Mouse (Mus musculus) CD4-positive, CD25-positive, alpha-beta regulatory T cell, adult 9 weeks (primary cell): ENCODE data around the gene Olfr765. TPM values are rescaled to one million over a fixed set of nuclear protein-coding genes. Genes with fewer than 3 reads are reported as not detected.

Experiments used
- polyA plus RNA-seq: library from polyadenylated mRNA; unstranded; fragments of 100-300 nt; shearing (Covaris generic); gene quantifications from one replicate; pipeline ENCODE4 v1.2.1, GENCODE M21; 2017

Gene Olfr765
- polyA plus RNA-seq: not detected

DNA sequence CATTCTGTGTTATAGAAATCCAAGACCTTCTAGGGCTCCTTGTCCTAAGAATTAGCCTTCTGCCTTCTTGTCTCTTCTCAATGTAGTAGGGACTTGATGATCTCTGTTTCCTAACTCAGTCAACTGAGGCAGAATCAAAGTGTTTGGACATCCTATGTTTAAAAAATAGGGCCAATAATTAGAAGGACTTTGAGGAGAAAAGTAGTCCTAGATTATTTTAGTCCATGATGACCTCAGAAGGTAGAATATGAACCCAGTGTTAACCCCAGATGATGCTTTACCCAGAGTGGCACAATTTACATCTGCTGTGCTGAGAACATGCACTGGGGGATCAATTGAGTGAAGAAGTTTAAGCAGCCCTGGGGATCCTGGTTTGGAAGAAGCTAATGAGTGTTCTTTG, at the start of gene Olfr765:
Olfr765 (minus strand) TSS at position 101 of the 400 bp plus-strand sequence.

DNA sequence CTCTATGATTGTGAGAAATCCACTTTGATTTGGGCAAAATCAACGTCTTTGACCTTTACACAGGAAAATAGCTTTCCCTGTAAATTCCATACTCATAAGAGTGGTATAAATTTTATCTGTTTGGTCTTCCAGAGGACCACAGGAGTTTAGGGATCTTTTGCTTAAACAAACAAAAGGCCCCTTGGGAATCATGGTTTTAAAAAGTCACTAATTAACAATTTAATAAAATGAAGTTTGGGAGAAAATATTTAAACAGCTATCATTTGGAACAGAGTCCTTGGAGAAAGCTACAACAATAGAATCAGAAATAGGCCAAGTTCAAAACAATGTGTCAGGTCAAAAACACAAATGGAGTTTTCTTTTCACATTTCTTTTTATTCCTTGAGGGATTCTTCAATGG, 49.5 kb upstream of the Olfr765 start, which contains the start of gene Olfr768:
Olfr768 (minus strand) TSS at position 101 of the 400 bp plus-strand sequence.

DNA sequence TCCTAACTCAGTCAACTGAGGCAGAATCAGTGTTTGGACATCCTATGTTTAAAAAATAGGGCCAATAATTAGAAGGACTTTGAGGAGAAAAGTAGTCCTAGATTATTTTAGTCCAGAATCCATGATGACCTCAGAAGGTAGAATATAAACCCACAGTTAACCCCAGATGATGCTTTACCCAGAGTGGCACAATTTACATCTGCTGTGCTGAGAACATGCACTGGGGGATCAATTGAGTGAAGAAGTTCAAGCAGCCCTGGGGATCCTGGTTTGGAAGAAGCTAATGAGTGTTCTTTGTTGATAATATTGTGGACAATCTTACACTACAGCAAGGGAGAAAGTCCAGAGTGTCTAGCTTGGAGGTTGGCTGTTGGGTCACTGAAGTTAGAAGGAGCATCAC, 33.0 kb upstream of the Olfr765 start, which contains the start of gene Olfr767:
Olfr767 (minus strand) TSS at position 101 of the 400 bp plus-strand sequence.

DNA sequence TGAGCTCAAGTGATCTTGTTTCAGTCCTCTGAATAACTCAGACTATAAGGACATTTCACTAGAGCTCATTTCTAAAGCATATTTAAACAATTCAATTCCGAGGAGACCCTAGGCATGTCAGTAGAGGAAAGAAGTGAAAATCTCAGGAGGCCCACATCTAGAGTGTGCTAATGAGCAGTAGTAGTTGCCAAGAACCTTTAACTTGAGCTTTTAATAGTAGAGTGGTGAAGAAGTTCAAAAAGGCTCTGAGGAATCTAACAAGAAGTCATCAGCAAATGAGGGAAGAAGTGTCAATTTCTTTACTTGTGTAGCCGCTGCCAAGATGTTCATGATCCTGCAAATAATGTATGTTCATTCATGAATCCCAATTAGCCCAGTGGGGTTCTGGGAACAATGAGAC, 19.1 kb upstream of the Olfr765 start, which contains the start of gene Olfr766-ps1:
Olfr766-ps1 (minus strand) TSS at position 101 of the 400 bp plus-strand sequence.

DNA sequence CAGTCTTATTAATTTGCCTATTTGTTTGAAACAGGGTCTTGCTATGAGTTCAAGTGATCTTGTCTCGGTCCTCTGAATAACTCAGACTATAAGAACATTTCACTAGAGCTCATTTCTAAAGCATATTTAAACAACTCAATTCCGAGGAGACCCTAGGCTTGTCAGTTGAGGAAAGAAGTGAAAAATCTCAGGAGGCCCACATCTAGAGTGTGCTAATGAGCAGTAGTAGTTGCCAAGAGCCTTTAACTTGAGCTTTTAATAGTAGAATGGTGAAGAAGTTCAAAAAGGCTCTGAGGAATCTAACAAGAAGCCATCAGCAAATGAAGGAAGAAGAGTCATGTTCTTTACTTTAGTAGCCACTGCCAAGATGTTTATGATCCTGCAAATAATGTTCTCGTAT, 10.0 kb downstream of the Olfr765 start, which contains the start of gene Olfr764-ps1:
Olfr764-ps1 (minus strand) TSS at position 101 of the 400 bp plus-strand sequence.

DNA sequence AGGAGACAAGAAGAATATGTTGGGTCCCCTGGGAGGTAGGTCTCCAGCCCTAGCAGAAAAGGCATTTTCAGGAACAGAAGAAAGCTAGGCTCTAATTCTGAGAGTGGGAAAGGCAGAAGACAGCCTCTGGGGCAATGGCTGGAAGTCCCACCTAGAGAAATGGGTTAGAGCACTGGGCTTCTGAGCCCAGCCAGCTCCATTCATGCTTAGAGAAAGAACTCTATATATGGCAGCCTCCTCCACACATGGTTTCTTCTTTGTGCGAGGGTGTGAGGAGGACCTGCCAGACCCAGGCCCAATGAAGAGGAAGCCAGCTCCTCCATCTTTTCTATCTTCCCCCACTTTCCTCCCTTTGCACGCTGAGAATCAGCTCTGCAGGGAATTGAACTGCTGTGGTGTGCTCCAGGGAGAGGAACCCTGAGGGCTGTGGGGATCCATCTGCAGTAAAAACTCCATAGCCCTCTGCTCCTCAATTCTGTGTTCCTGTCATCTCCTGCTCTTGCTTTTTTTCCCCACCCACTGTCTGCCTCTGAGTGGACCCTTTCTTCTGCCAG, 39.4 kb downstream of the Olfr765 start, which contains the start of gene Olfr763:
Olfr763 (plus strand) TSS at position 504 of the 554 bp plus-strand sequence.

Other genes with a start within 250 kb of the Olfr765 start
- gene Dnajc14, start 245.9 kb downstream of the Olfr765 start, polyA plus RNA-seq: 132 TPM
- gene Tmem198b, start 245.6 kb downstream of the Olfr765 start, polyA plus RNA-seq: 6.7 TPM
- 152 TPM for gene Sarnp, start 232.7 kb downstream of the Olfr765 start, polyA plus RNA-seq
- gene Ormdl2, start 228.4 kb downstream of the Olfr765 start, polyA plus RNA-seq: 77.1 TPM
- gene Gdf11, start 158.3 kb downstream of the Olfr765 start, polyA plus RNA-seq: 1.4 TPM
- 0.51 TPM for gene Cd63, start 149.0 kb downstream of the Olfr765 start, polyA plus RNA-seq
- 17.8 TPM for gene Rdh5, start 127.1 kb downstream of the Olfr765 start, polyA plus RNA-seq
- 198 TPM for gene Bloc1s1, start 126.0 kb downstream of the Olfr765 start, polyA plus RNA-seq
- 8.2 TPM for gene Itga7, start 116.2 kb downstream of the Olfr765 start, polyA plus RNA-seq
- not detected for gene Mettl7b, start 89.0 kb downstream of the Olfr765 start, polyA plus RNA-seq
- gene Olfr9, start 60.6 kb downstream of the Olfr765 start, polyA plus RNA-seq: not detected
- gene Olfr763, start 39.2 kb downstream of the Olfr765 start, polyA plus RNA-seq: not detected
- gene Olfr764-ps1, start 10.1 kb downstream of the Olfr765 start, polyA plus RNA-seq: not detected
- not detected for gene Olfr766-ps1, start 19.0 kb upstream of the Olfr765 start, polyA plus RNA-seq
- not detected for gene Olfr767, start 32.9 kb upstream of the Olfr765 start, polyA plus RNA-seq
- not detected for gene Olfr768, start 49.4 kb upstream of the Olfr765 start, polyA plus RNA-seq
- not detected for gene Olfr769, start 67.9 kb upstream of the Olfr765 start, polyA plus RNA-seq
- not detected for gene Olfr770, start 89.0 kb upstream of the Olfr765 start, polyA plus RNA-seq
- not detected for gene Olfr771, start 114.8 kb upstream of the Olfr765 start, polyA plus RNA-seq
- gene Olfr772, start 127.9 kb upstream of the Olfr765 start, polyA plus RNA-seq: not detected
- gene Olfr773, start 137.4 kb upstream of the Olfr765 start, polyA plus RNA-seq: not detected
- not detected for gene Olfr774, start 186.2 kb upstream of the Olfr765 start, polyA plus RNA-seq
- gene Olfr775, start 198.4 kb upstream of the Olfr765 start, polyA plus RNA-seq: not detected
- not detected for gene Olfr776, start 209.1 kb upstream of the Olfr765 start, polyA plus RNA-seq
- not detected for gene Olfr777, start 221.5 kb upstream of the Olfr765 start, polyA plus RNA-seq